Mouse (Mus musculus): ENCODE measurements around the gene Atp8b4.
"Not testable (repeated sequence)": the region's sequence is repeated elsewhere in the genome, so short reads cannot be mapped to it uniquely, and the experiment has no call there.

Atp8b4 gene

DNA sequence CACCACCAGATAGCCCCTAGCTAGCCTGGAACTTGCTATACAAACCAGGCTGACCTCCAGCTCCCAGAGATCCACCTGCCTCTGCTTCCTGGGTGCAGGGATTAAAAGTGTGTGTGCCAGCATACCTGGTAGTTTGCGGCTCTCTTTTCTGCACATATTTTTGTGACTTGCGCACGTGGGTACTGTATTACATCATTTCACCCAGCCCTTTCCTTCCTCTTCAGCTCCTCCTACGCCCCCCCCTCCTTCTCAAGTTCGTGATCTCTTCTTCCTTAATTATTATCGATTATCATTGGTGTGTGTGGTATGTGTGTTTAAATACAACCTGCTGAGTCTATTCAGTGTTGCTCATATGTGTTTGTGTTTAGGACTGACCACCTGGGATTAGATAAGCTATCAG, at the start of gene Atp8b4:
Gene Atp8b4, minus strand, starts transcription at position 154 of the 400 bp plus-strand sequence.
- in situ Hi-C loops (cut with MboI; ENCODE audit: low pct_unique_long_range_greater_than_20kb in 1 of 2, low sequenced_read_pairs in 2 of 2, unreplicated experiment in 1 of 2): no loop called here

GRCm38 (mm10) chr2:126549681-126550080, 49.2 kb upstream of the Atp8b4 start:
- in situ Hi-C loops (cut with MboI; ENCODE audit: low pct_unique_long_range_greater_than_20kb in 1 of 2, low sequenced_read_pairs in 2 of 2, unreplicated experiment in 1 of 2): no loop called here

DNA sequence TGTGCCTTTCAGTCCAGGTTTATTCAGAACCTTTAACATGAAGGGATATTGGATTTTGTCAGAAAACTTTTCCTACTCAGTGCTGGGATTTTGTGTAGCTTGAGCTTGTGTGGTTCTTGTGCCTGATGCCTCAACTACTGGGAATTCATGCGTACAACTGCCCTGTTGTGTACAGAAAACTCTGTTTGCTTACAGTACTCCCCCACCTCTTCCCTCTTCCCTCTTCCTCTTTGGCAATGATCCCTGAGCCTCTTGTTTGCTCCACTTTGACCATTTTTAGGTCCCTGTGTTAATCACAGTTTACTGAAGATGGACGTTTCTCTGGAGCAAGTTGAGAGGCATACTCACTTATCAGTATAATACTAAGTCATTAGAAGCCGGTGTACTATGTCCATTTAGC, 45.9 kb upstream of the Atp8b4 start:
- in situ Hi-C loops (cut with MboI; ENCODE audit: low pct_unique_long_range_greater_than_20kb in 1 of 2, low sequenced_read_pairs in 2 of 2, unreplicated experiment in 1 of 2): no loop called here

DNA sequence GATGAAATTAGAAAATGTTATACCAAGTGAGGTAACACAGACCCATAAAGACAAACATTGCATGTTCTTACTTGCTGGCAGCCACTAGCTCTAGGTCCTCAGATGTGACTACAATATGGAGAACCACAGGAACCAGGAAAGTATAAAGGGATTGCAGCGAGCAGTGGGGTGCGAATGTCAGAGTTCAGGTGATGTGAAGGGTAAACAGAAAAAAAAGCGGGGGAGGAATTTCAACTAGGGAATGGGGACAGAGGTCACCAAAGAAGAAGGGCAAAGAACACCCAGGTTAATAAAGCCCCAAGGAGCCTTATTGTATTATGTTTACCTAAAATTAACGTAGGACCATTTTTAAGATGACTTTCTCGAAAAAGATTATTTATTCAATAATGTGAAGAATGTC, 44.8 kb upstream of the Atp8b4 start:
- in situ Hi-C loops (cut with MboI; ENCODE audit: low pct_unique_long_range_greater_than_20kb in 1 of 2, low sequenced_read_pairs in 2 of 2, unreplicated experiment in 1 of 2): no loop called here

- in situ Hi-C loops (cut with MboI; ENCODE audit: low pct_unique_long_range_greater_than_20kb in 1 of 2, low sequenced_read_pairs in 2 of 2, unreplicated experiment in 1 of 2): no loop called here
These were observed 41.7 kb upstream of the Atp8b4 start for GRCm38 (mm10) chr2:126542211-126542610.

GRCm38 (mm10) chr2:126540390-126540925, 40.0 kb upstream of the Atp8b4 start:
- in situ Hi-C loops (cut with MboI; ENCODE audit: low pct_unique_long_range_greater_than_20kb in 1 of 2, low sequenced_read_pairs in 2 of 2, unreplicated experiment in 1 of 2): no loop called here

DNA sequence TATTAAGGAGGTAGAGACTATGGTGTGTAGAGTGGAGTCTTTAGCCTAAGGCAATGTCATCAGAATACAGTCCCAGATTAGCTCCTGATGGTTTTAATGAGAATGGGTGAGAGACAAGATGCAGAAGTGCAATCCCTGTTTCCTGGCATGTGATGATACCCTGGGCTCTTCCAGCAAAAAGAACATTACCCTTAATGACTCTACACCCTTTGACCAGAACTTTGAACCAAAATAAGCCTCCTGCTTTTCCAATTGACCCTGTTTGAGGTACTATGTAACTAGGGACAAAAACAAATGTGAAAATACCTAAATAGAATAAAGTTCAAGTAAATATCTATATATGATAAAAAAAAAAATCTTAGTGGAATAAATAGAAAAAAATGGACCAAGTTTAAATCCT, 37.2 kb upstream of the Atp8b4 start:
- in situ Hi-C loops (cut with MboI; ENCODE audit: low pct_unique_long_range_greater_than_20kb in 1 of 2, low sequenced_read_pairs in 2 of 2, unreplicated experiment in 1 of 2): no loop called here

GRCm38 (mm10) chr2:126530581-126530980, 30.1 kb upstream of the Atp8b4 start:
- in situ Hi-C loops (cut with MboI; ENCODE audit: low pct_unique_long_range_greater_than_20kb in 1 of 2, low sequenced_read_pairs in 2 of 2, unreplicated experiment in 1 of 2): no loop called here

GRCm38 (mm10) chr2:126527461-126527860, 27.0 kb upstream of the Atp8b4 start:
- in situ Hi-C loops (cut with MboI; ENCODE audit: low pct_unique_long_range_greater_than_20kb in 1 of 2, low sequenced_read_pairs in 2 of 2, unreplicated experiment in 1 of 2): no loop called here

DNA sequence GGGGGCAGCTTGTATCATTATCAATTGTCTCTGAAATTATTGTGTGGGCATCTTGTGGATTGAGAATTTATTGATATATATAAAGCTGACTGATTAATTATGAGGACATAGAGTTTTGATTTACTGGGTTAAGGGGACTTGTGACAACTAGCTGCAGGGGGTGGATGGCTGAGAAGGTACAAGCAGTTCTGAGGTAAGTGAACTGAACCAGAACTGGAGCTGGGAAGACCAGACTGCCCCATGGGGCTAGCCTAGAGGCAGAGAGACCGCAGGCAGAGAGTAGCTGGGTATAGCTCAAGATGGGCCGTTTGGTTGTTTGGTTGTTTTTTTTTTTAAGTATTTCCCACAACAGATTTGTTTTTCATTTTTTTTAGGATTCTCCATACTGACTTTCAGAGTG, 23.8 kb upstream of the Atp8b4 start:
- in situ Hi-C loops (cut with MboI; ENCODE audit: low pct_unique_long_range_greater_than_20kb in 1 of 2, low sequenced_read_pairs in 2 of 2, unreplicated experiment in 1 of 2): no loop called here

- in situ Hi-C loops (cut with MboI; ENCODE audit: low pct_unique_long_range_greater_than_20kb in 1 of 2, low sequenced_read_pairs in 2 of 2, unreplicated experiment in 1 of 2): not testable (repeated sequence)
These were observed 22.7 kb upstream of the Atp8b4 start for GRCm38 (mm10) chr2:126523101-126523745.

DNA sequence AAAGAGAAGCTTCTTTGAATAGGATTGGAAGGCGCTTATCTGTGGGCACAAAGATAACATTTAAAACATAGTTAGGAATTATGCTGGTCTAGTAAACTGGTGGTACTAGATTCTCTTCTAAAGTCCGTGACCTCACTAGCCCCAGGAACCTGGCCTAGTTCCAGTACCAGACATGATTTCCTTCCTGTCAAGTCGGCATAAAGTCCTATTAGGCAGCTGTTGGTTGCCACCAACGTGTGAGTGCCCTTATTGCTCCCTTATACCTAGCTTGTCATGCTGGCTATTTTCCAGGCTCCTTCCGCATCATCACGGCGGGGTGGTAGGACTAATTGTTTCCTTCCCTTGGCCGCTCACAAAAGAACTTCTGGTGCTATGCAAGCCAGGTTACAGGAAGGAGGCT, 21.6 kb upstream of the Atp8b4 start:
- in situ Hi-C loops (cut with MboI; ENCODE audit: low pct_unique_long_range_greater_than_20kb in 1 of 2, low sequenced_read_pairs in 2 of 2, unreplicated experiment in 1 of 2): no loop called here

DNA sequence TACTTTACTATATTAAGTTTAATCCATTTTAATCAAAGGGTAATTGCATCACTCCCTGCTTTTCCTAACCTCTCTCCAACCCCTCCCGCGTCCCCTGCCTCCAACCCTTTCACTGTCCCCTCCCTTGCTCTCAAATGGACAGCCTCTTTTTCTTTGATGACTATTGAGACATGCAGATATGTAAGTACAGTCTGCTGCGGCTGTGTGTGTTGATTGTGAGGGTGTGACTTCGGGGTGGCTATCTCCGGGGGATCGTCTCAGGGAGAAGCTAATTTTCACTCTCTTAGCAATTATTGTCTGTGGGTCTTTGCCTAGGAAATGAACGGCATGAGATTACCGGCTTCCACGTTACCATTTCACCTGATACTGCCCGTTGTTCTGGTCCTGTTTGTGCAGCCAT, 21.0 kb upstream of the Atp8b4 start:
- in situ Hi-C loops (cut with MboI; ENCODE audit: low pct_unique_long_range_greater_than_20kb in 1 of 2, low sequenced_read_pairs in 2 of 2, unreplicated experiment in 1 of 2): no loop called here

- in situ Hi-C loops (cut with MboI; ENCODE audit: low pct_unique_long_range_greater_than_20kb in 1 of 2, low sequenced_read_pairs in 2 of 2, unreplicated experiment in 1 of 2): no loop called here
These were observed 20.4 kb upstream of the Atp8b4 start for GRCm38 (mm10) chr2:126520828-126521227.

- in situ Hi-C loops (cut with MboI; ENCODE audit: low pct_unique_long_range_greater_than_20kb in 1 of 2, low sequenced_read_pairs in 2 of 2, unreplicated experiment in 1 of 2): no loop called here
These were observed 19.6 kb upstream of the Atp8b4 start for GRCm38 (mm10) chr2:126519872-126520581.

GRCm38 (mm10) chr2:126515069-126515826, 14.8 kb upstream of the Atp8b4 start:
- in situ Hi-C loops (cut with MboI; ENCODE audit: low pct_unique_long_range_greater_than_20kb in 1 of 2, low sequenced_read_pairs in 2 of 2, unreplicated experiment in 1 of 2): no loop called here

DNA sequence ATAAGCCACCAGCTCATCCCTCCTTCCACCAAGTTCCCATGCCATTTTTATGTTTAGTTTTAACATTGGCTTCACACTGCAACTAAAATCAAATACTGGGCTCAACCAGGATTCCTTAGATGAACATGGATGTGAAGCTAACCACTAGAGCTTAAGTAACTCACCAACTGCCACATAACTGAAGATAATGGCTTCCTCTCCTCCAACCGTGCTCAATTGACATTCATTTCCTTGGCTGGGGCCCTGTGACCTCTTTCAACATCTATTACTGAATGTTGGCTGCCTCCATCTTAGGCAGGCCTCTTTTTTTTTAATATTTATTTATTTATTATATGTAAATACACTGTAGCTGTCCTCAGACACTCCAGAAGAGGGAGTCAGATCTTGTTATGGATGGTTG, 7.8 kb upstream of the Atp8b4 start:
- in situ Hi-C loops (cut with MboI; ENCODE audit: low pct_unique_long_range_greater_than_20kb in 1 of 2, low sequenced_read_pairs in 2 of 2, unreplicated experiment in 1 of 2): no loop called here

GRCm38 (mm10) chr2:126507477-126507876, 7.0 kb upstream of the Atp8b4 start:
- in situ Hi-C loops (cut with MboI; ENCODE audit: low pct_unique_long_range_greater_than_20kb in 1 of 2, low sequenced_read_pairs in 2 of 2, unreplicated experiment in 1 of 2): no loop called here

GRCm38 (mm10) chr2:126505156-126505555, 4.7 kb upstream of the Atp8b4 start:
- in situ Hi-C loops (cut with MboI; ENCODE audit: low pct_unique_long_range_greater_than_20kb in 1 of 2, low sequenced_read_pairs in 2 of 2, unreplicated experiment in 1 of 2): no loop called here
